Mouse (Mus musculus) thymus, adult 2 months (tissue): ENCODE results near the gene Usp33.

Experiments used
- CTCF ChIP-seq: fragments of 200-500 bp; IDR thresholded peaks from 2 replicates; pipeline ENCODE4 v1.5.1; 2012; ENCODE audit warnings: mild to moderate bottlenecking, control low read depth, low read length, moderate library complexity, borderline replicate concordance; ENCODE audit not compliant: control insufficient read depth, poor library complexity, insufficient read depth; ENCODE audit errors: extremely low read depth
- POLR2A ChIP-seq: fragments of 200-500 bp; IDR thresholded peaks from 2 replicates; pipeline ENCODE4 v1.6.1; 2012; ENCODE audit warnings: mild to moderate bottlenecking, low read length, control low read depth, moderate library complexity; ENCODE audit not compliant: control insufficient read depth, poor library complexity, insufficient read depth; ENCODE audit errors: extremely low read depth

GRCm38 (mm10) chr3:152402671-152403066 lies 56.4 kb downstream of the Usp33 start:
- no peak for TF ChIP-seq CTCF
- TF ChIP-seq POLR2A: no peak
